Mouse (Mus musculus) Patski (cell line): ENCODE measurements at regions not wholly inside any gene's neighbourhood (a gene's known extent, or its start where the extent isn't known, plus 50 kb on each side); places are given as distances from the start of the nearest gene placed in this dataset.

Source experiments
- ATAC-seq: fragments of 100-300 bp; one replicate; pipeline ENCODE4 v1.8.0; 2021
- CTCF ChIA-PET: fragments of 350-600 bp; sonication (Branson Sonifier 250); formaldehyde crosslinking; loops from one replicate; lab custom pipeline; 2022; ENCODE audit warnings: inconsistent platforms; lab: Charles Lee
- POLR2A ChIA-PET: fragments of 350-600 bp; sonication (Branson Sonifier 250); formaldehyde crosslinking; loops from one replicate; lab custom pipeline; 2022; ENCODE audit warnings: antibody characterized with exemption, inconsistent platforms; lab: Charles Lee
- DNase-seq: peaks from one replicate; pipeline ENCODE4 v3.0.0-alpha.2; 2011; ENCODE audit warnings: low read depth, low spot score
- H3K27me3 ChIP-seq: fragments of 371-371 bp; one replicate; pipeline ENCODE4 v1.5.1; 2021
- CTCF ChIP-seq: fragments of 100-300 bp; IDR thresholded peaks from one replicate; pipeline ENCODE4 v1.5.1; 2021
- in situ Hi-C: fragments of 300-500 bp; cut with MboI; formaldehyde crosslinking; loops from 3 replicates; pipeline ENCODE4 v1.11.1; 2018; ENCODE audit warnings: low pct_unique_long_range_greater_than_20kb, mixed read lengths

- no peaks in the 10 kb centered on the region for H3K27me3 ChIP-seq
- ChIA-PET POLR2A (no interaction called here), CTCF (interaction anchor here (0.7 to 2.0 kb wide), 2 partner anchors 11 to 44 kb away, joined by 3 to 4 read pairs; no protein-coding TSS in a partner anchor)
- in situ Hi-C loops: no loop called here
- TF ChIP-seq CTCF: no peak
- ATAC-seq (no peak), DNase-seq (no peak)
Measured at GRCm38 (mm10) chr9:41612802-41613550, 451.5 kb upstream of the Ubash3b start.

DNA sequence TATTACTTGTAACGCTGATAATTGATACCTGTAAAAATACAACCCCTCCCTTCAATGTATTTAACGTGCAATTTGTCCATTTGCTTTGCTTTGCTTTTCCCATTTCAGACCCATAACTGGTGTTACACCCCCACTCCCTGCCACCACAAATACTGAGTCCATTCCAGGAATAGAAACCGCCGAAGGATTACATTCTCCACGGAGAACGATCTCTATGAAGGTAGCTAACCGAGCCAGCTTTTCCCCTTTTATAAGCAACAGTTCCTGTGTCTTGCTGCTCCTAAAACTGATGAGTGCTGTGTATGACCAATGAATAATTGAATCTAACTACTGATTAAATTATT lies 450.9 kb upstream of the Ubash3b start:
- DNase-seq: no peak
- POLR2A ChIA-PET: no interaction called here
- TF ChIP-seq CTCF: no peak
- CTCF ChIA-PET: interaction anchor here (2.0 kb wide), 1 partner anchor 10 kb away, joined by 4 read pairs; no protein-coding TSS in a partner anchor
- no peaks in the 10 kb centered on the region for H3K27me3 ChIP-seq
- ATAC-seq: no peak
- in situ Hi-C loops: no loop called here

- DNase-seq: no peak
- H3K27me3 ChIP-seq: no peaks in the 10 kb centered on the region
- in situ Hi-C loops: no loop called here
- TF ChIP-seq CTCF: no peak
- POLR2A ChIA-PET: interaction anchor here (1.0 kb wide), 1 partner anchor 22 kb away, joined by 3 read pairs; no protein-coding TSS in a partner anchor
- no peak for ATAC-seq
- CTCF ChIA-PET: interaction anchor here (1.8 to 2.0 kb wide), 2 partner anchors 10 to 340 kb away, joined by 4 read pairs; no protein-coding TSS in a partner anchor
Measured at GRCm38 (mm10) chr9:41611534-41612451, 450.3 kb upstream of the Ubash3b start.

DNA sequence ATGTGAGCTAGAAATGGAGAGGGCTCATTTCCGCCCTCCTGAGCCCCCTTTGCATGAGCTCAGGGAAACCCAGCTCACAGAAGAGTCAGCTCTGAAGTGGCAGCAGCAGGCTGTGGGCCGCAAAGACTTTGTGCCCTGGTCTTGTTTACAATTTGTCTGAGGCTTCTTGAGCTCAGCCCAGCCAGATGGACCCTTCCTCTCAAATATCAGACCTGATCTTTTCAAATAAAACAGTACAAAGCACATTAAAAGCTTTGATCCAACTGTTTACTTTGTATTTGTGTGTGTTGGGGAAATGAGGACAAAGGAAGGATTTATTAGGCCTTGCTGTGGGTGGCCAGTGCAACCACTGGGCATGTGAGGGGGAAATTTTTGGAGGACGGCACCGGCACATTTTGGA lies 448.9 kb upstream of the Ubash3b start:
- ATAC-seq (no peak), DNase-seq (no peak)
- ChIA-PET CTCF (interaction anchor here (1.8 kb wide), 1 partner anchor 341 kb away, joined by 4 read pairs; no protein-coding TSS in a partner anchor), POLR2A (no interaction called here)
- no peak for TF ChIP-seq CTCF
- no peaks in the 10 kb centered on the region for H3K27me3 ChIP-seq
- in situ Hi-C loops: no loop called here

DNA sequence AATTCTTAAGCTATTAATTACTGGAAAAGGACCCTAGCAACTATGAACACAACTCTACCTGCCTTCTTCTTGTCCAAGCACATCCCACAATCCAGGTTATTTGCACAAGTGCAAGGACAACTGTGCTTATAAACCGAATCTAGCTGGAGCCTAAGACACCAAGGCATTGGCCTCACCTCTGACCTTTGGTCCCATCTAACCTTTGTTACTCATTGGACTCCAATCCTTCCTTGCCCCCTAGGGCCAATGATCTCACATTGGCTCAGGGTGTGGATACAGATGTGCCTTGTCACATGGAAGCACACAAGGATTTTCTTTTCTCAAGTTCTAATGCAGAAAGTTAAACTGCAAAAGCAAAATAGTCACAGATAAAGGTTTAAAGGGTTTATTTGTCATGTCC lies 444.6 kb upstream of the Ubash3b start:
- no peaks in the 10 kb centered on the region for H3K27me3 ChIP-seq
- in situ Hi-C loops: no loop called here
- no peak for TF ChIP-seq CTCF
- DNase-seq (no peak), ATAC-seq (no peak)
- ChIA-PET POLR2A (no interaction called here), CTCF (interaction anchor here (1.1 to 1.6 kb wide), 2 partner anchors 12 to 348 kb away, joined by 3 to 4 read pairs; no protein-coding TSS in a partner anchor)

GRCm38 (mm10) chr9:41604916-41605315 lies 443.4 kb upstream of the Ubash3b start:
- no peaks in the 10 kb centered on the region for H3K27me3 ChIP-seq
- in situ Hi-C loops: no loop called here
- ChIA-PET CTCF (interaction anchor here (1.0 to 1.6 kb wide), 4 partner anchors 9 to 349 kb away, joined by 3 to 4 read pairs (median 4); no protein-coding TSS in a partner anchor), POLR2A (no interaction called here)
- TF ChIP-seq CTCF: no peak
- DNase-seq (no peak), ATAC-seq (no peak)

DNA sequence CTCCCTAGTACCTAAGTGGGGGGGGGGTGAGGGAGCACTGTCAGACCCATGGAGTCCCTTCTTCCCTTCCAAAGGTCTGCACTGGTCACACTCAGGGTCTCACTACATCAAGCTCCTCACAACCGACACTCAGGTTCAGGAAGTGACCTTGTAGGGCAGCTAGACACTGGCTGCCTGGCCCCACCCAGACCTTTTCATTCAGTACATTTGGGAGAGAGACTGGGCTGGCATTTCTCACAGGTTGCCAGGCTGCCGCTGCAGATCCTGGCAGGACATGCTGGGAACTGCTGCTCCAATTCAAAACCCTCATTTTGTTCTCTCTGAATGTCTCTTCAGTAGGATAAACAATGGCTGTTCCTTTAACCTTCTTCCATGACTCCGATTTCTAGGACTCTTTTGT lies 439.3 kb upstream of the Ubash3b start:
- ChIA-PET CTCF (interaction anchor here (1.3 kb wide), 1 partner anchor 15 kb away, joined by 3 read pairs; no protein-coding TSS in a partner anchor), POLR2A (interaction anchor here (0.7 to 1.3 kb wide), 2 partner anchors 13 to 186 kb away, joined by 4 to 5 read pairs; no protein-coding TSS in a partner anchor)
- H3K27me3 ChIP-seq: no peaks in the 10 kb centered on the region
- DNase-seq: no peak
- in situ Hi-C loops: no loop called here
- TF ChIP-seq CTCF: no peak
- no peak for ATAC-seq

DNA sequence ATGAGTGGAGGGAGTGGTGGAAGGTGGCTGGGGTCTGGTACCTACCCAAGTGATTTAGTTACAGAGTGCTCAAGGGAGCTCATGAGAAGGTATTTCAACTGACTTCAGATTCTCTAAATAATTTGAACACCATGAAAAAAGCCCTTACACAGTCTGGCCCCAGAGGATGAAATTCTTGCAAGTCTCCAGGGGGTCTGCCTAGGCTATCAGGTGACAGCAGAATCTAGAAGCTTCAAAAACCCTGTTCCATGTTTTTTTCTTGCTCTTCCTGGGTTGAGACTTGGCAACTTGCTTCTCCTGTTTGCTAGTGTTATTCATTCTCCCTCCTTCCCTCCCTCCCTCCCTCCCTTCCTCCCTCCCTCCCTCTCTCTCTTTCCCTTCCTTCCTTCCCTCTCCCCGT lies 438.4 kb upstream of the Ubash3b start:
- POLR2A ChIA-PET: interaction anchor here (0.6 to 1.3 kb wide), 2 partner anchors 12 to 121 kb away, joined by 3 to 4 read pairs; no protein-coding TSS in a partner anchor
- in situ Hi-C loops: no loop called here
- DNase-seq (no peak), ATAC-seq (no peak)
- CTCF ChIA-PET: interaction anchor here (1.2 to 1.4 kb wide), 3 partner anchors 11 to 352 kb away, joined by 3 to 4 read pairs (median 3); no protein-coding TSS in a partner anchor
- no peaks in the 10 kb centered on the region for H3K27me3 ChIP-seq
- no peak for TF ChIP-seq CTCF

- no peak for DNase-seq
- no peak for ATAC-seq
- in situ Hi-C loops: no loop called here
- ChIA-PET CTCF (no interaction called here), POLR2A (interaction anchor here (1.0 kb wide), 1 partner anchor 141 kb away, joined by 3 read pairs; no protein-coding TSS in a partner anchor)
- no peak for TF ChIP-seq CTCF
- no peaks in the 10 kb centered on the region for H3K27me3 ChIP-seq
Measured at GRCm38 (mm10) chr9:41595749-41596148, 434.3 kb upstream of the Ubash3b start.

DNA sequence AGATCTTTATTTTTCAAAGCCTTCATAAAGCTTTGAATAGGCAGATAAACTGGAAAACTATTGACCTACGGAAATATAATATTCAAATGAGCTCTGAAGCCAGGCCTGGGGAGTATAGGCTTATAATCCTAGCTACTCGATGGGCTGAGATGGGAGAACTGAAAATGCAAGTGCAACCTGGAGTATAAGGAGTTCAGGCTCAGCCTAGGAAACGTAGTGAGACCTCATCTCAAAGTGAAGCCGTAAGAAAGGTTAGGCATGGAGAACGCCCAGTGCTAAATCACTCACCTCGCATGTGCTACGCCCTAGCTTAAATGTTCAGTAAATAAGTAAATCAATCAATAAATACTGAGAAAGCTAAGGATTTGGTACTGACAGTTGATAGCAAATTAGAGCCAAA lies 432.5 kb upstream of the Ubash3b start:
- in situ Hi-C loops: no loop called here
- no peak for ATAC-seq
- no peak for TF ChIP-seq CTCF
- no peaks in the 10 kb centered on the region for H3K27me3 ChIP-seq
- no peak for DNase-seq
- ChIA-PET POLR2A (interaction anchor here (0.6 kb wide), 1 partner anchor 151 kb away, joined by 3 read pairs; no protein-coding TSS in a partner anchor), CTCF (interaction anchor here (1.2 to 1.8 kb wide), 3 partner anchors 10 to 15 kb away, joined by 4 to 5 read pairs (median 4); no protein-coding TSS in a partner anchor)
